Mouse (Mus musculus) kidney, adult 2 months (tissue): ENCODE measurements at regions not wholly inside any gene's neighbourhood (a gene's known extent, or its start where the extent isn't known, plus 50 kb on each side); places are given as distances from the start of the nearest gene placed in this dataset.
"Not testable (repeated sequence)": the region's sequence is repeated elsewhere in the genome, so short reads cannot be mapped to it uniquely, and the experiment has no call there.

Source experiments
- DNase-seq: peaks from one replicate; pipeline ENCODE4 v3.0.0; 2021
- H3K27ac ChIP-seq: fragments of 200-500 bp; 2 replicates; pipeline ENCODE4 v1.5.1; 2012; ENCODE audit warnings: low read depth, low read length, control low read depth, inconsistent platforms; ENCODE audit not compliant: insufficient read depth
- H3K27me3 ChIP-seq: fragments of 200-500 bp; replicated peaks from 2 replicates; pipeline ENCODE4 v1.6.1; 2012; ENCODE audit warnings: mild to moderate bottlenecking, moderate library complexity, low read length, inconsistent platforms; ENCODE audit not compliant: control insufficient read depth, insufficient read depth
- H3K36me3 ChIP-seq: fragments of 200-500 bp; 2 replicates; pipeline ENCODE4 v1.6.1; 2012; ENCODE audit warnings: mild to moderate bottlenecking, moderate library complexity, low read length, inconsistent platforms; ENCODE audit not compliant: control insufficient read depth, insufficient read depth
- H3K4me1 ChIP-seq: fragments of 200-500 bp; 2 replicates; pipeline ENCODE4 v1.6.1; 2011; ENCODE audit warnings: low read length; ENCODE audit not compliant: control insufficient read depth, insufficient read depth
- H3K4me3 ChIP-seq: fragments of 200-500 bp; 2 replicates; pipeline ENCODE4 v1.5.1; 2011; ENCODE audit warnings: mild to moderate bottlenecking, low read depth, low read length, control low read depth; ENCODE audit not compliant: insufficient read depth
- CTCF ChIP-seq: fragments of 200-500 bp; conservative IDR thresholded peaks from 2 replicates; pipeline ENCODE4 v1.5.1; 2011; ENCODE audit warnings: low read depth, mild to moderate bottlenecking, control low read depth, low read length, moderate library complexity, mixed read lengths; ENCODE audit not compliant: insufficient read depth, insufficient read length
- POLR2A ChIP-seq: fragments of 200-500 bp; IDR thresholded peaks from one replicate; pipeline ENCODE4 v1.6.1; 2011; ENCODE audit warnings: low read depth, low read length, control low read depth
- WGBS: fragments of 180-500 bp; shearing (Covaris S2); methylation state at CpG from one replicate; pipeline ENCODE4 v1.1.7; 2018; 5-methylcytosine and 5-hydroxymethylcytosine counted together

GRCm38 (mm10) chr14:116683909-116684308 is 241.2 kb upstream of the Gpc6 start:
- Histone ChIP-seq H3K36me3 (no peaks in the 10 kb centered on the region), H3K27me3 (no peaks in the 10 kb centered on the region), H3K4me1 (no peaks in the 10 kb centered on the region), H3K4me3 (no peak overlapping the region), H3K27ac (no peak overlapping the region)
- WGBS = 67% methylated on average over 5 of the region's 5 CpGs
- DNase-seq = no peak
- TF ChIP-seq CTCF (no peak), POLR2A (no peak)

GRCm38 (mm10) chr14:116697675-116698074 is 227.4 kb upstream of the Gpc6 start:
- DNase-seq = no peak
- TF ChIP-seq CTCF = no peak
- no peak for TF ChIP-seq POLR2A
- Histone ChIP-seq H3K36me3 (no peaks in the 10 kb centered on the region), H3K4me3 (no peak overlapping the region), H3K27ac (no peak overlapping the region), H3K27me3 (no peaks in the 10 kb centered on the region), H3K4me1 (no peaks in the 10 kb centered on the region)
- 92% methylated on average over 5 of the region's 5 CpGs for WGBS

GRCm38 (mm10) chr14:116698437-116698836 is 226.7 kb upstream of the Gpc6 start:
- H3K4me1 ChIP-seq = no peaks in the 10 kb centered on the region
- no peak for DNase-seq
- H3K27ac ChIP-seq = no peak overlapping the region
- no peaks in the 10 kb centered on the region for H3K36me3 ChIP-seq
- H3K4me3 ChIP-seq = no peak overlapping the region
- no peak for TF ChIP-seq POLR2A
- no peak for TF ChIP-seq CTCF
- H3K27me3 ChIP-seq = no peaks in the 10 kb centered on the region
- WGBS = 64% methylated on average over 7 of the region's 7 CpGs

GRCm38 (mm10) chr14:116734596-116734995 is 190.5 kb upstream of the Gpc6 start:
- H3K36me3 ChIP-seq, DNase-seq, H3K4me1 ChIP-seq, H3K27me3 ChIP-seq, H3K4me3 ChIP-seq, H3K27ac ChIP-seq: not testable (repeated sequence)
- WGBS = 80% methylated on average over 6 of the region's 6 CpGs

DNA sequence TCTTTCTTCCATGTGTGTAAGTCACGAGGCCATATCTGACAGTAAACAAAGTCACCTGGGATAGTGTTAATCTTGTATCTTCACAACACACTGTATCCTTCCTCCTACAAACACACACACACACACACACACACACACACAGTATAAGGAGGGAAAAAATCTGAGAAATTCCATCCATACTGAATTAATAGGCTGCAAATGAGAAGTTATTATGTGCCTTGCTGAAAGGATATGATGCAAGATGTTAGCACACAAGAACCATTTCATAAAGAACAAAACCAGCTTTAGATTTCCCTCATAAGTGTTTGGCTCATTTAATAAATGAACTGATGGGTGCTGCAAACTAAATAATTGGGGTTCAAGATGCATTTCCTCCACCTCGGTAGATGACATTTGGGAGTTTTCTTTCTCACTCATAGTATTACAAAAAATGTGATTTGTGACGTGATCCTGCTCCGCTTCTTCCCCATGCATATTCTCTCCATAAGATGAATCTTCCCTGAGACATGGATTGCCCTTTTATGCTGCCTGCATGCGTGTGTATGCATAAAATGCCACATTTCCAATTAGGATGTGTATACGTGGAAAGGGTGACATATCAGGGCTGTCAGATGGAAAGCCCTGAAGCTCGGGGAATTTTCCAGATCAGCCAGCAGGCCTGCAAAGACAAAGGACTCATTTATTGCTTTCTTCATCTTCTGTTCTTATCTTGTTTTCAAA is 170.5 kb upstream of the Gpc6 start:
- Histone ChIP-seq H3K27me3 (no peaks in the 10 kb centered on the region), H3K4me3 (no peak overlapping the region), H3K36me3 (no peaks in the 10 kb centered on the region), H3K4me1 (no peaks in the 10 kb centered on the region), H3K27ac (no peak overlapping the region)
- 80% methylated on average over 7 of the region's 7 CpGs for WGBS
- no peak for DNase-seq
- TF ChIP-seq POLR2A (no peak), CTCF (no peak)

- 76% methylated on average over 2 of the region's 2 CpGs for WGBS
- Histone ChIP-seq H3K27ac (no peak overlapping the region), H3K4me3 (no peak overlapping the region), H3K36me3 (no peaks in the 10 kb centered on the region), H3K4me1 (no peaks in the 10 kb centered on the region), H3K27me3 (no peaks in the 10 kb centered on the region)
- TF ChIP-seq CTCF (no peak), POLR2A (no peak)
- no peak for DNase-seq
Observed at GRCm38 (mm10) chr14:116761429-116761828, 163.7 kb upstream of the Gpc6 start.

DNA sequence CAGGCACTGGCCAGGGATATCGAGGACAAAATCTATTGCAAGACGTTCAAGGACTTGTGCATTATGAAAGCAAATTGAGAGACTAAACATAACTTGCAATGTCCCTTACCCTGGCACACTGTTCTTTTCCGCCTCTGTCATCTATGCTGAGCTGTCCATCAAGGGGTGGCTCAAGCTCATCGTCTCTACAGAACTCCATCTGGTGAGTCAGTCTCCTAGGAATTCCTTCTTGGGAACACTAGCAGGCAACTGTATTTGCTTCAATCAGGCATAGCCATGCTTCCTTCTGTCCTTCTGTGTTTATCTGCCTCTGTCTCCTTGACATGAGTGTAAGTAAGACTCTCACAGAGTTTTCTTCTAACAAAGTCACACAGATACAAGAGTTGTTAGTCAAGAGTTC is 154.0 kb upstream of the Gpc6 start:
- Histone ChIP-seq H3K27ac (no peak overlapping the region), H3K36me3 (no peaks in the 10 kb centered on the region), H3K27me3 (no peaks in the 10 kb centered on the region), H3K4me1 (no peaks in the 10 kb centered on the region), H3K4me3 (no peak overlapping the region)
- no peak for DNase-seq
- WGBS = 83% methylated on average over 4 of the region's 4 CpGs
- no peak for TF ChIP-seq POLR2A
- no peak for TF ChIP-seq CTCF
